Mouse (Mus musculus) right cerebral cortex, postnatal 25 days (tissue): ENCODE results near the gene Ccar1.
"Not testable (repeated sequence)": the region's sequence is repeated elsewhere in the genome, so short reads cannot be mapped to it uniquely, and the experiment has no call there.

ENCODE experiments used
- DNase-seq: peaks from one replicate; pipeline ENCODE4 v3.0.0; 2022

Gene Ccar1

DNA sequence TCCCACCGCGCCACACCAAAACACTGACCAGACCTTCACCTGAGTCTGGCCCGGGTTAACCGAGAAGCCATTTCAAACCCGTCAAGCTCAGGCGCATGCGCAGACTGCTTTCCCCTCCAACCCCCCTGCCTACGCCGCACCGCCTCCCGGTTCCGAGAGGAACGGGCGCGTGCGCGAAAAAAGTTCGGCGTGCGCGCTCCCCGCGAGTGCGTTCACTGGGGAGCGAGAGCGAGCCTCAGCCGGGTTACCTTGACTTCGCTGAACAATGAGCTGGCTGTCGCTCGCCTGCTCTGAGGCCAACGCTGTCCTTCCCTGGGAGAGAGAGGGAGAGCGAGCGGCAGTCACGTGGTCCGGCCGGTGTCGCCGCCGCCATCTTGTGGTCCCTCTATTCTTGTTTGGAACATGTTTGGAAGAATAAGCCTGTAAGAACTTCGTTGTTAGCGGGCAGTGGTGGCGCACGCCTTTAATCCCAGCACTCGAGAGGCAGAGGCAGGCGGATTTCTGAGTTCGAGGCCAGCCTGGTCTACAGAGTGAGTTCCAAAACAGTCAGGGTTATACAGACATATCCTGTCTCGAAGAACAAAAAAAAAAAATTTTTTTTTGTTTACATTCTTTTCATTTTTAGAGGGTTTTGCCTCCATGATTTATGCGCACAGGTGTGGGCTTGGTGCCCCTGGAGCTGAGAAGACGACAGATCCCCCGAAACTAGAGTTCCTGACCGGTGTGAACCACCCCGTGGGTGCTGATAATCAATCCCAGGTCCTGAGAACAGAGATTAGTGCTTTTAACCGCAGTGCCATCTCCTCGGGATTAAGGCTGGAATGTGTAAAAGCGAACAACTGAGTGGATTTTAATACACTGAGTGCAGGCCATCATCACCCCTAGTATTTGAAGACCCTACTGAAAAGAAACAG lies at the start of gene Ccar1:
Gene Ccar1, minus strand, starts transcription at position 110 of the 914 bp plus-strand sequence.
- DNase-seq: peak; percentile 98

GRCm38 (mm10) chr10:62840687-62841086 lies 48.6 kb upstream of the Ccar1 start:
- DNase-seq: no peak

DNA sequence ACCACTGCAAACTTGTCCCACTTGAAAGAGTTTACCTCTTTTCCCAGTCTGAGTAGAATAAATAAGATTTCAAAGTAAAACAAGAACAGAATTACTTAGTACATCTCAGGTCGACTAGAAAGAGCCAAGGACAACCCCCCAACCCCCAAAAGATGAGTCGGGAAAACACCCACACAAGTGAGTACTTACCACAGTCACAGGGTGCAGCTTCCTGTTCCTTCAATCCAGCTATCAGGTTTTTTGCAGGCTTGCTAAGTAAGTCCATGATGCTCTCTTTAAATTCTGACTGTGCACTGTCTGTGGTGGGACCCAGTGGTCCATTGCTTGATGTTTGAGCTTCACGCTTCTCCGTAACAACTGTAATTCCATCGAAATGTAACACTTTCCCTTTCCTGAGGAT lies 45.9 kb upstream of the Ccar1 start:
- DNase-seq: no peak

- no peak for DNase-seq
These were observed 40.7 kb upstream of the Ccar1 start for GRCm38 (mm10) chr10:62832783-62833182.

DNA sequence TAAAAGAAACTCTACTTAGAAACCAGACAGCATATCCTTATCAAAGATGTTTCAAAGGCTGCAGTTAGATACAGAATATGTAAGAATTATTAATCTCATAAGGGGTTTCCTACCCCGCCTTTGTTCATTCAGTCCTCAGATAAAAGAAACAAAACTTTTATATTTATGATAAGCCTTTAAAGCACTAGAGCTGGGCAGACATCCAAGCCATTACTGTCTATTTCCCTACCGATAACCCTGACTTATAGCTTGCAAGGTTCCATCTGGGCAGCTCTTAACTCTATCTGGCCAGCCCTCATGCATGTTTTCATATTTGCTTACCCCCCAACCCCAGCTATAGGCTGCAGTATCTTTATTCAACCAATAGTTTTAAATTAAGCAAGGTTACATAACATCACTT lies 39.5 kb upstream of the Ccar1 start:
- DNase-seq: no peak

DNA sequence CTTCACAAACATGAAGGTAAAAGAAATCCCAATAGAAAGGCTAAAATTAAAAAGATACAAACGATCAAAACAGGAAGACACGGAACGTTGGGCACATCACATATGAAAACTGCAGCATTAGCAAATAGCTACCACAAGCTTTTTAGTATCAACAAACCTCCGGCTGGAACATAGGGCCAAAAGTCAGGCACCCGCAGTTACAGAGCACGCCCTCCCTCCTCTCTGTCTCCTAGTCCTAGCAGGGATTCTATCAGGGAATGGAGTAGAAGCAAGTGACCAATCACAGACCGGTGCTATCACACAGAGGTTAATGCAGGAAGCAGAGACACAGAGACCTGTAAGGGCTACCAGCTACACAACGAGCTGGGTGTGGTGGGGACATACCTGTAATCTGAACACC lies 32.4 kb upstream of the Ccar1 start:
- DNase-seq: no peak

DNA sequence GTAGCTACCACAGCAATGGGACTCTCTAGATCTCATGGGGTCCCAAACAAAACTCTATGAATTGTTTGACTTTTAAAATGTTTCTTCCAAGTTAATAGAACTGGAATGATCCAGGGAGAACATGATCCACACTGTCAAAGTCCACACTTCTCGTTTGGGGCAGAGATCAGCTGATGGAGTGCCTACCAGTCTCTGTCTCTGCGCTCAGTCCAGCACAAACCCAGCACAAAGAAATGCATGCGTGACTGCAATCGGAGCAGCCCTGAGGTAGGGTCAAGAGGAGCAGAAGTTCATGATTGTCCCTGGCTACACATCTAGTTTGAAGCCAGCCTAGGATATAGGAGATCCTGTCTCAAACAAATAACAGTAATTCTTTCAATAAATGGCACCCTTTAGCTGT lies 31.3 kb upstream of the Ccar1 start:
- no peak for DNase-seq

DNA sequence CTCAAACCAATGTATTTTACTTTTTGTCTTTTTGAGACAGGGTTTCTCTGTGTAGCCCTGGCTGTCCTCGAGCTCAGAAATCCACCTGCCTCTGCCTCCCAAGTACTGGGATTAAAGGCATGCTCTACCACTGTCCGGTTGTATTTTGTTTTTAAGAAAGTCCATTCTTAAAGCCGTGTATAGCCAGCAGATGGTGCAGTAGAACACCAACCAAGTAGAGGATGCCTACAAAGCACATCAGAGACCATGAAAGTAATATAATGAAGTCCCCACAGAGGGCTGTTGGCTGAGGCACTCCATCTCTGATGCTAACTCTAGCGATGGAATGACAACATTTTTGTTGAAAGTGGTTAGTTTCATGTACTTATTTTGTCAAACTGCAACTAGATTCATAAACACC lies 17.9 kb upstream of the Ccar1 start:
- DNase-seq: no peak

DNA sequence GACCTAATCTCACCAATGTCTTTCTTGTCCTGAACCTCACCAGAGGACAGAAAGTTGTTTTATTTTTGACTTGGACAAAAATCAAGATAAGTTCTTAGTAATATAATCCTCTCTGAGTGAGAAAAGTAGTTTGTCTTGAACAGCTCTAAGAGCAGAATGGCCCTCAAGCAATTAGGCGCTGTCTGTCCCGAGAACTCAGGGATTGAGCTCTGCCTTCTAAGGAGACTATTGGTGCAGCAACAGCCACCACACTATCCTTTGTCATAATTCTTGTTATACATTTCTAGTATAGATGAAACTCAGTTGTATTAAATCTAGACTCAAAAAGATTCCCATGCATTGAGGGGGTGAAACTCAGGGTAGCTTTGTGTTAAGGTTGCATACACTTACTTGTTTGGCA lies 16.7 kb upstream of the Ccar1 start:
- no peak for DNase-seq

- no peak for DNase-seq
These were observed 16.2 kb upstream of the Ccar1 start for GRCm38 (mm10) chr10:62808316-62808715.

DNA sequence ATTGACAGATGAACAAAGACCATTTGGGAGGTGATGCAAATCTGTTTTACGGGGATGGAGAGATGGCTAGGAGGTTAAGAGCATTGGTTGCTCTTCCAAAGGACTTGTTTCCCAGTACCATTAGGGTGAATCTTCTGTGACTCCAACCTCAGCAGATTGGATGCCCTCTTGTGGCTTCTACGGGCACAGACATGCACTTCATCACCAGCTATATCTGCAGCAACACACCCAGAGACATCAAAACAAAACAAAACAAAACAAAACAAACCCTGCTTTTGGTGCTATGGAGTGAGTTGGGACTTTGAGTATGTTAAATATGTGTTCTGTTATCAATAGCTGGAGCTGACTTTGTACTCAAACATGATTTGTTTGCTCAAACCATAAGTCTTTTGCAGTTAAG lies 12.0 kb upstream of the Ccar1 start:
- DNase-seq: no peak

GRCm38 (mm10) chr10:62803296-62803695 lies 11.2 kb upstream of the Ccar1 start:
- no peak for DNase-seq

- no peak for DNase-seq
These were observed 2.1 kb upstream of the Ccar1 start for GRCm38 (mm10) chr10:62794221-62794620.

DNA sequence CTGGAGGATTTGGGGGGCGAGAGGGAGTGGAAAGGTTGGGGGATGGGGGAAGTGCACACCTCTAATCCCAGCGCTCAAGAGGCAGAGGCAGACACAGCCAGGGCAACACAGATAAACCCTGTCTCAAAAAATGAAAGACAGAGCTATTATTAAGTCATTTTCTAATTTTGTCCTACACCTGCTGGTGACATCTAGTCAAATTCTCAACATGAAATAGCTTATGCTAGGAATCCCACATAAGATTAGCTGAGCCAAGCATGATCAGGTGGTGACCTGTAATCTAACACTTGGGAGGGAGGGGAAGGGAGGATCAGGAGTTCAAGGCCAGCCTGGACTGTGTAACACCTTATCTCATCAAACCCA lies 986 bp upstream of the Ccar1 start:
- DNase-seq: no peak

GRCm38 (mm10) chr10:62791251-62792176 lies 572 bp downstream of the Ccar1 start:
- no peak for DNase-seq

DNA sequence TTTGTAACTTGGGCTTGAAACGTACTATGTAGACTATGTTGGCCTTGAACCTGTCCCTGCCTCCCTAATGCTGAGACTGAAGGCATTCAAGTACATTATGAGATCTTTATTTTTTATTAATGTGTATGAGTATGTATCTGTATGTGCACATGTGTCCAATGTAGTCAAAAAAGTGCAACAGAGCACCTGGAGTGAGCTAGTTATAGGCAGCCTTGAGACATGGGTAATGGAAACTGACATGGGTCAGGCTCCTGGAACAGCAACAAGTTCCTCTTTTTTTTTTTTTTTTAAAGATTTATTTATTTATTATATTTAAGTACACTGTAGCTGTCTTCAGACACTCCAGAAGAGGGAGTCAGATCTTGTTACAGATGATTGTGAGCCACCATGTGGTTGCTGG lies 10.3 kb downstream of the Ccar1 start:
- DNase-seq: not testable (repeated sequence)

- no peak for DNase-seq
These were observed 41.3 kb downstream of the Ccar1 start for GRCm38 (mm10) chr10:62750781-62751180.

GRCm38 (mm10) chr10:62739961-62740737 lies 51.9 kb downstream of the Ccar1 start:
- no peak for DNase-seq

GRCm38 (mm10) chr10:62736965-62737688 lies 55.0 kb downstream of the Ccar1 start:
- DNase-seq: no peak

- DNase-seq: no peak
These were observed 61.3 kb downstream of the Ccar1 start for GRCm38 (mm10) chr10:62730826-62731225.

GRCm38 (mm10) chr10:62725771-62726687 lies 66.1 kb downstream of the Ccar1 start, which contains the start of gene Stox1:
Gene Stox1 (minus strand): TSS chr10:62726128.
- DNase-seq: peak; percentile 78
